Mouse (Mus musculus) ES-E14 (cell line): Measurements from ENCODE around the gene Rapgef6. TPM values are rescaled to one million over a fixed set of nuclear protein-coding genes. Genes with fewer than 3 reads are reported as not detected.

Source experiments
- DNase-seq: peaks from one replicate; pipeline ENCODE4 v3.0.0-alpha.2; 2013; ENCODE audit warnings: low read depth, low spot score
- H3K27ac ChIP-seq: 2 replicates; pipeline ENCODE4 v1.5.1; 2012; ENCODE audit warnings: low read depth, mild to moderate bottlenecking, low read length, moderate library complexity, mixed read lengths; ENCODE audit not compliant: poor library complexity, insufficient read depth, severe bottlenecking
- H3K36me3 ChIP-seq: 2 replicates; pipeline ENCODE4 v1.6.1; 2012; ENCODE audit warnings: mild to moderate bottlenecking, low read length, moderate library complexity, mixed read lengths; ENCODE audit not compliant: control insufficient read depth, poor library complexity, insufficient read depth, severe bottlenecking
- H3K4me1 ChIP-seq, 2 experiments: fragments of 150-350 bp in 1 of 2; sonication (generic) in 1 of 2; 2 replicates each; pipeline ENCODE4 v1.6.1; 2012; ENCODE audit warnings: low read length in 2 of 2, mild to moderate bottlenecking in 1 of 2, mixed read lengths in 1 of 2; ENCODE audit not compliant: control insufficient read depth in 2 of 2, insufficient read depth in 2 of 2, poor library complexity in 1 of 2
- H3K4me3 ChIP-seq, 2 experiments: fragments of 150-350 bp in 1 of 2; sonication (generic) in 1 of 2; 2 replicates each; pipeline ENCODE4 v1.5.1; 2012; ENCODE audit warnings: low read length in 2 of 2, low read depth in 1 of 2, mild to moderate bottlenecking in 1 of 2, mixed read lengths in 1 of 2; ENCODE audit not compliant: insufficient read depth in 1 of 2, poor library complexity in 1 of 2, severe bottlenecking in 1 of 2
- H3K9ac ChIP-seq: 2 replicates; pipeline ENCODE4 v1.6.1; 2012; ENCODE audit warnings: low read depth, mild to moderate bottlenecking, low read length, mixed read lengths; ENCODE audit not compliant: poor library complexity, insufficient read depth, severe bottlenecking
- H3K9me3 ChIP-seq: fragments of 150-350 bp; sonication (generic); 2 replicates; pipeline ENCODE4 v1.6.1; 2012; ENCODE audit warnings: low read depth, mild to moderate bottlenecking, low read length; ENCODE audit not compliant: control insufficient read depth, insufficient read depth
- CHD2 ChIP-seq: IDR thresholded peaks from 2 replicates; pipeline ENCODE4 v1.6.1; 2014; ENCODE audit warnings: mild to moderate bottlenecking, low read depth, low read length, inconsistent platforms
- HCFC1 ChIP-seq: IDR thresholded peaks from 2 replicates; pipeline ENCODE4 v1.6.1; 2012; ENCODE audit warnings: low read length, inconsistent platforms, borderline replicate concordance; ENCODE audit not compliant: insufficient read depth
- MAFK ChIP-seq: IDR thresholded peaks from 2 replicates; pipeline ENCODE4 v1.6.1; 2014; ENCODE audit warnings: mild to moderate bottlenecking, low read depth, low read length, inconsistent platforms; ENCODE audit not compliant: insufficient read depth
- ZC3H11A ChIP-seq: IDR thresholded peaks from 2 replicates; pipeline ENCODE4 v1.6.1; 2012; ENCODE audit warnings: low read depth, mild to moderate bottlenecking, inconsistent platforms, low read length, borderline replicate concordance
- ZNF384 ChIP-seq: IDR thresholded peaks from 2 replicates; pipeline ENCODE4 v1.6.1; 2012; ENCODE audit warnings: low read depth, low read length, inconsistent platforms
- in situ Hi-C, 2 experiments: fragments of 600-800 bp; cut with MboI; formaldehyde crosslinking; loops; one replicate each; pipeline ENCODE4 v1.15.1; 2025; ENCODE audit warnings: low sequenced_read_pairs in 2 of 2, inconsistent platforms in 1 of 2; ENCODE audit not compliant: unreplicated experiment in 2 of 2
- total RNA-seq: library from RNA; depleted of rRNA; stranded (reverse); fragments of 300-350 nt; gene quantifications from 2 replicates; pipeline ENCODE4 v1.2.3, GENCODE M21; 2012

The Rapgef6 gene
- total RNA-seq, 1 experiment: 28.5 TPM

DNA sequence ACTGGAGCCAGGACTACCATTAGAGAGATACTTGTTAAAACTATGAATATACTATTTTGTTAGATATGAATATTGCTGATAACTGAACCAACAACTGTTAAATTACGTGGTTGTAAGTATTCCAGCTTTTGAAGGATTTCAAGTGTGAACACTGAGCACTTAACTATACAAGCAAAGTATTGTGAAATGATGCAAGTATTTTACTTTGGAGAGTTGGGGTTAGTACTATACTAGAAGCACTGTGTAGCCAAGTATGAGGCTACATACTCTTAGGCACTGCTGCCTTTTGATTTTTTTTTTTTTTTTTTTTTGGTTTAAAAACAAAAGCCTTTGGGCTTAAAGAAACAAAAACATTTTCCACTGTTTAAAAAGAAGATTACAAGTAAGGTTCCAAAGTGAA, 91.9 kb downstream of the Rapgef6 start:
- DNase-seq: no peak
- Histone ChIP-seq H3K9ac (no peak overlapping the region), H3K36me3 (no peaks in the 10 kb centered on the region), H3K27ac (no peak overlapping the region), H3K9me3 (no peaks in the 10 kb centered on the region), H3K4me1 (no peaks in the 10 kb centered on the region), H3K4me3 (no peak overlapping the region)
- in situ Hi-C loops: no loop called here
- no peak for TF ChIP-seq HCFC1
- no peak for TF ChIP-seq ZC3H11A
- TF ChIP-seq CHD2: no peak
- TF ChIP-seq ZNF384: no peak
- no peak for TF ChIP-seq MAFK

DNA sequence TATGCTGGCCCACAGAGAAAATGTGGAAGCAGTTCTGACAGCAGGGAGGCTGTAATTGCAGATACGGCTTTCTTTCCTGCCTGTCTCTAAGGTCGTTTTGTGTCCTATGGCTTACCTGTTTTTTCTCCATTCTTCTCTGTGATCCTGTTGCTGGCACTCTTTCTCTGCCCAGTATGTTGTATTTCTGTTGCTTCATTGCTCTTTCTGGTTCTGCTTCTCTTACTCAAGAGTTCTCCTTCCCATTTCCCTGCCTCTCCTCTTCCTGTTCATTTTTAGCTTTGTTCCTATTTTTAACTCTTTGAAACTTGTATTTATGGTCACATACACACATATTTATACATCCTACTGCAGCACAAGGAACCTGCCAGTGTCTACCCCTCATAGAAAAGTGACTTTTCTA, 96.2 kb downstream of the Rapgef6 start:
- no peak for DNase-seq
- no peak overlapping the region for H3K27ac ChIP-seq
- no peak overlapping the region for H3K9ac ChIP-seq
- no peaks in the 10 kb centered on the region for H3K4me1 ChIP-seq
- no peaks in the 10 kb centered on the region for H3K36me3 ChIP-seq
- H3K4me3 ChIP-seq: no peak overlapping the region
- in situ Hi-C loops: no loop called here
- no peaks in the 10 kb centered on the region for H3K9me3 ChIP-seq
- no peak for TF ChIP-seq ZC3H11A
- no peak for TF ChIP-seq MAFK
- no peak for TF ChIP-seq ZNF384
- TF ChIP-seq CHD2: no peak
- TF ChIP-seq HCFC1: no peak

DNA sequence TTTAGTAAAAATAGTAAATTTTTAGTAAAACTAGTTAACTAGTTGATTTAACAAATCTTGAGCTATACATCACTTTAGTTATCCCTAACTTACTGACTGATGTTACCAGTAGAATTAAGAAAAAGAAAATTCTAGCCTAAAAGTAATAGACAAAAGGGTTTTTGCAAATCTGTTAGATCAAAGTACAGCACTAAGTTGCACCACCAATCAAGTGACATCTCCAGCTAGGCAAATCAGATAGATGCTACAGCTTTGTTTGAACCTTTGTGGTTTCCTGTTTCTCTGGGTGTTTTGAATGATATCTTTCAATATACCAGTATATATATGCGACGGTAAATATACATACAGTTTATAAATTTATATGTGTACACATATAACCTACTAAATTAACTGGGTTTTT, 99.1 kb downstream of the Rapgef6 start:
- no peak overlapping the region for H3K4me3 ChIP-seq
- TF ChIP-seq ZNF384 (no peak), HCFC1 (no peak), ZC3H11A (no peak), MAFK (no peak), CHD2 (no peak)
- no peaks in the 10 kb centered on the region for H3K36me3 ChIP-seq
- no peaks in the 10 kb centered on the region for H3K4me1 ChIP-seq
- H3K27ac ChIP-seq: no peak overlapping the region
- H3K9me3 ChIP-seq: no peaks in the 10 kb centered on the region
- no peak overlapping the region for H3K9ac ChIP-seq
- DNase-seq: no peak
- in situ Hi-C loops: no loop called here

DNA sequence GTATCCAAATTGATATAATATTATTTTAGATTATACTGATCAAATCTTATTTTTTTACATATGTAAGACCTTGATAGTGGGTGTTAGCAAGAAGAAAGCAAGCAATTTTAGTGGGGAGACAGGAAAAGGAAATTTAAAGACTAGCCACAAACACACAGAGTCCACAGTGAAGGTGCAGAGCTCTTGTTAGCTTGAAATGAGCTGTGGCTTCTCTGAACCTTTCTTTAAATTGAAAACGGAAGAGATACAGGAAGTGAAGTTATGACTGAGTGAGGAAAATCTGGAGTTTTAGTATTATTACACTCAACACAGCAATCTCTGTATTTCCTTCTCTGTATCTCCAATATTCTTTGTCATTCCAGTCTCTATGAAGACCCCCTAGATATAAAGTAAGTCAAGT, 104.3 kb downstream of the Rapgef6 start:
- Histone ChIP-seq H3K4me1 (no peaks in the 10 kb centered on the region), H3K9me3 (no peaks in the 10 kb centered on the region), H3K9ac (no peak overlapping the region), H3K4me3 (no peak overlapping the region), H3K27ac (no peak overlapping the region), H3K36me3 (no peaks in the 10 kb centered on the region)
- TF ChIP-seq CHD2 (no peak), HCFC1 (no peak), ZC3H11A (no peak), ZNF384 (no peak), MAFK (no peak)
- in situ Hi-C loops: no loop called here
- DNase-seq: no peak

DNA sequence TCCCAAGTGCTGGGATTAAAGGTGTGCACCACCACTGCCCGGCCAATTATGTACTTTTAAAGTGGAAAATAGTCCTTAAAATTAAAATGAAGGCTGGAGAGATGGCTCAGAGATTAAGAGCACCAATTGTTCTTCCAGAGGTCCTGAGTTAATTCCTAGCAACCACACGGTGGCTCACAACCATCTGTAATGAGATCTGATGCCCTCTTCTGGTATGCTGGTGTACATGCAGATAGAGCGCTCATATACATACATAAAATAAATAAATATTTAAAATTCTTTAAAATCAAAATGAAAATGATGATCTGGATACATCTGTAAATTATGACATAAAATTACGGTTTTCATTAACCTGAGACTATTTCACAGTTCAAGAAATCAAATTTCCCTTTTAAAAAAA, 123.8 kb downstream of the Rapgef6 start:
- DNase-seq: no peak
- in situ Hi-C loops: no loop called here
- H3K4me3 ChIP-seq: no peak overlapping the region
- no peaks in the 10 kb centered on the region for H3K9me3 ChIP-seq
- peaks cover 2% of the 10 kb centered on the region for H3K36me3 ChIP-seq
- H3K4me1 ChIP-seq: no peaks in the 10 kb centered on the region
- H3K27ac ChIP-seq: no peak overlapping the region
- TF ChIP-seq CHD2: no peak
- no peak for TF ChIP-seq HCFC1
- no peak for TF ChIP-seq ZC3H11A
- TF ChIP-seq MAFK: no peak
- TF ChIP-seq ZNF384: no peak
- no peak overlapping the region for H3K9ac ChIP-seq
